Mouse (Mus musculus): ENCODE results near the gene D10Wsu102e.

DNA sequence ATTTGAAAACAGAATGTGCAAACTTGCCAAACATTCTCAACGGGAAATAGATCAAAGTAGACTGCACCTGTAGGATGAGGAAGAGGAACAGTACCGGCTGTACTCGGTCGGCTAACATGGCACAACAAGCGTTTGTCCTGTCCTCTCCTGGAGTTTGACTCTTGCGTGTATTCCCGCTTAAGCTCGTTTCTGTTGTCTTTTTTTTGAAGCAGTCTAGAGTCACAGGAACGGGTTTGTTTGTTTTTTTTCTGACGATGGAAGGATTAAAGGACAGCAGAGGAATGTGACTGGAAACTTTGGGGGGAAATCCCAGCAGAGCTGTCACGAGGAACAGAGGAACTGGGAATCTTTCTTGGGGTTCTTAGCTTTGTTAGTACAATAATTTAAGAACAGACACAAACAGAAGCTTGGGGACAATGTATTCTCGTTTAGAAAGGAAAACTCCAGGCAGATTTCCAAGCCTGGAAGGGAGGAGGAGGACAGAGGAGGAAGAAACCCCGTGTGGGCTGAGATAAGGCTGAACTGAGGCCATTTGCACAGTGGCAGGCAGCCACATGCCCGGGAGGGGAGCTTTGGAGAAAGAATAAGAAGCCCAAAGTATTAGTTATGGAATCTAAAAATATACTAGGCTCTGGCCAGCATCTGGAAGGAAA is 6.2 kb upstream of the D10Wsu102e start:
- no peak for TF ChIP-seq GATA1 (IDR thresholded peaks at IDR 0.05; ENCODE audit: borderline replicate concordance, low read length)
- no peak for TF ChIP-seq FLI1 (IDR thresholded peaks at IDR 0.05; ENCODE audit: low read length)
